Mouse (Mus musculus) B cell, adult 2 months (primary cell): ENCODE data around the gene Cct4.

Experiments
- DNase-seq, 2 experiments: peaks; one replicate each; pipeline ENCODE4 v3.0.0; 2022

Gene Cct4

GRCm38 (mm10) chr11:22990393-22991126 lies at the start of gene Cct4:
Cct4 (plus strand) TSS chr11:22990519.
- DNase-seq, result peak; percentile 93 to 95

- no peak for DNase-seq
Measured at GRCm38 (mm10) chr11:22949101-22949500, 41.2 kb upstream of the Cct4 start.

- peak; percentile 43 for DNase-seq
Measured at GRCm38 (mm10) chr11:22950131-22950530, 40.2 kb upstream of the Cct4 start.

- DNase-seq, result no peak
Measured at GRCm38 (mm10) chr11:22952668-22953067, 37.7 kb upstream of the Cct4 start.

GRCm38 (mm10) chr11:22956346-22956745 lies 34.0 kb upstream of the Cct4 start:
- no peak for DNase-seq

- DNase-seq, result peak; percentile 67
Measured at GRCm38 (mm10) chr11:22956830-22957229, 33.5 kb upstream of the Cct4 start.

- DNase-seq, result peak; percentile 51 to 54
Measured at GRCm38 (mm10) chr11:22957791-22958374, 32.4 kb upstream of the Cct4 start.

GRCm38 (mm10) chr11:22962101-22962500 lies 28.2 kb upstream of the Cct4 start:
- DNase-seq, result no peak

- DNase-seq, result no peak
Measured at GRCm38 (mm10) chr11:22964401-22964800, 25.9 kb upstream of the Cct4 start.

GRCm38 (mm10) chr11:22965503-22965902 lies 24.8 kb upstream of the Cct4 start:
- DNase-seq, result peak; percentile 41 to 44

- DNase-seq, result peak; percentile 27 to 29
Measured at GRCm38 (mm10) chr11:22969486-22969885, 20.8 kb upstream of the Cct4 start.

GRCm38 (mm10) chr11:22970546-22970945 lies 19.8 kb upstream of the Cct4 start:
- DNase-seq, result no peak

- DNase-seq, result peak; percentile 69 to 70
Measured at GRCm38 (mm10) chr11:22971835-22972709, 18.2 kb upstream of the Cct4 start, which contains the start of gene Zrsr1. Zrsr1 (plus strand) TSS chr11:22972005.

GRCm38 (mm10) chr11:22972746-22973526 lies 17.4 kb upstream of the Cct4 start:
- peak; percentile 75 to 82 for DNase-seq

- no peak for DNase-seq
Measured at GRCm38 (mm10) chr11:22973599-22973998, 16.7 kb upstream of the Cct4 start.

- no peak for DNase-seq
Measured at GRCm38 (mm10) chr11:22978215-22978614, 12.1 kb upstream of the Cct4 start.

- no peak for DNase-seq
Measured at GRCm38 (mm10) chr11:22978711-22979110, 11.6 kb upstream of the Cct4 start.

GRCm38 (mm10) chr11:22979221-22979620 lies 11.1 kb upstream of the Cct4 start:
- DNase-seq, result no peak

- DNase-seq, result no peak
Measured at GRCm38 (mm10) chr11:22981041-22981440, 9.3 kb upstream of the Cct4 start.

GRCm38 (mm10) chr11:22981543-22981950 lies 8.8 kb upstream of the Cct4 start:
- no peak for DNase-seq

- DNase-seq, result peak; percentile 96
Measured at GRCm38 (mm10) chr11:22981984-22982757, 8.1 kb upstream of the Cct4 start, which contains the start of the genes Gm28048 and Commd1. Gm28048 (minus strand) TSS chr11:22982090. Commd1 (minus strand) TSS chr11:22982382.

GRCm38 (mm10) chr11:22982846-22983245 lies 7.5 kb upstream of the Cct4 start:
- DNase-seq, result no peak
